Mouse (Mus musculus) intestine, postnatal 0 days (tissue): Measurements from ENCODE around the gene Sh3bp5. TPM values are rescaled to one million over a fixed set of nuclear protein-coding genes. Genes with fewer than 3 reads are reported as not detected.
A peak's percentile ranks its signal among the peaks of the same experiment; 100 is the strongest.

Experiments used
- ATAC-seq: fragments of 200-750 bp; cut with Nextera tagmentation; 2 replicates; pipeline ENCODE4 v1.8.0; 2017; ENCODE audit warnings: mild to moderate bottlenecking, moderate TSS enrichment, moderate library complexity
- H3K27ac ChIP-seq: fragments of 300-500 bp; sonication (generic); 2 replicates; pipeline ENCODE4 v1.5.1; 2014; ENCODE audit warnings: mild to moderate bottlenecking, low read depth, low read length, moderate library complexity
- H3K27me3 ChIP-seq: fragments of 300-500 bp; sonication (generic); replicated peaks from 2 replicates; pipeline ENCODE4 v1.6.1; 2014; ENCODE audit warnings: low read length, mixed read lengths; ENCODE audit not compliant: control insufficient read depth, insufficient read depth
- H3K36me3 ChIP-seq: fragments of 300-500 bp; sonication (generic); 2 replicates; pipeline ENCODE4 v1.6.1; 2014; ENCODE audit warnings: mild to moderate bottlenecking, moderate library complexity; ENCODE audit not compliant: control insufficient read depth, insufficient read depth
- H3K4me1 ChIP-seq: fragments of 300-500 bp; sonication (generic); replicated peaks from 2 replicates; pipeline ENCODE4 v1.6.1; 2014; ENCODE audit warnings: antibody characterized with exemption, low read length, mixed read lengths; ENCODE audit not compliant: control insufficient read depth, insufficient read depth
- H3K4me2 ChIP-seq: fragments of 300-500 bp; sonication (generic); replicated peaks from 2 replicates; pipeline ENCODE4 v1.6.1; 2014; ENCODE audit warnings: low read depth, mild to moderate bottlenecking, moderate library complexity
- H3K4me3 ChIP-seq: fragments of 300-500 bp; sonication (generic); 2 replicates; pipeline ENCODE4 v1.5.1; 2014; ENCODE audit warnings: low read depth, low read length
- H3K9ac ChIP-seq: fragments of 300-500 bp; sonication (generic); 2 replicates; pipeline ENCODE4 v1.6.1; 2014; ENCODE audit warnings: mild to moderate bottlenecking, low read depth, low read length
- H3K9me3 ChIP-seq: fragments of 300-500 bp; sonication (generic); 2 replicates; pipeline ENCODE4 v1.6.1; 2016; ENCODE audit warnings: mixed run types; ENCODE audit not compliant: control insufficient read depth
- CTCF ChIP-seq: sonication (generic); IDR thresholded peaks from 2 replicates; pipeline ENCODE4 v1.5.1; 2016; ENCODE audit warnings: low read depth, mild to moderate bottlenecking, control low read depth, antibody characterized with exemption, moderate library complexity
- WGBS: fragments of 180-500 bp; shearing (Covaris S2); extraction: QIAGEN DNeasy Blood & Tissue Kit; methylation state at CpG from one replicate; pipeline ENCODE4 v1.1.7; 2014; 5-methylcytosine and 5-hydroxymethylcytosine counted together
- polyA plus RNA-seq: library from polyadenylated mRNA; unstranded; fragments of >200 nt; fragmentation: Nextera tagmentation; extraction: Ambion mirVana; gene quantifications from 2 replicates; pipeline ENCODE4 v1.2.1, GENCODE M21; 2015

The Sh3bp5 gene
- polyA plus RNA-seq, 1 experiment from 2014 or later = 12.4 TPM

DNA sequence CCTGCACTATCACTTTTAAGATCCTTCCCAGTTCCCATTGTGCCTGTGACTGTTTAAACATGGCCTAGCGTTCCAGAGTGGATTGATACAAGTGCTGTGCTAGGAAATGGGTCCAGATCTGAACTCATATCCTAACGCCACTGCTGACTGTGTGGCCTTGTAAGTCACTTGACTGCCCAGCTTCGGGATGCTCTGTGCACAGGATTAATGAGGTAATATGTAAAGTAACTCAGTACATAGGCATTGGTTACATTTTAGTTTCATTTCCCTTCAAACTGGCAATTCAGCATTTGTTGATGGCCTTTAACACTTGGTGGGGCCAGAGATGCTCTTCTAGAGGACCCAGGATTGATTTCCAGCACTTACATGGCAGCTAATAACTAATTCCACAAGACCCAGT is 59.5 kb downstream of the Sh3bp5 start:
- no peaks in the 10 kb centered on the region for H3K27me3 ChIP-seq
- no peak for TF ChIP-seq CTCF
- no peak for ATAC-seq
- no peak overlapping the region for H3K27ac ChIP-seq
- peaks cover 53% of the 10 kb centered on the region for H3K36me3 ChIP-seq
- no peaks in the 10 kb centered on the region for H3K9me3 ChIP-seq
- H3K4me3 ChIP-seq = no peak overlapping the region
- no peak overlapping the region for H3K9ac ChIP-seq
- no peak overlapping the region for H3K4me2 ChIP-seq
- WGBS = 84% methylated on average over 3 of the region's 3 CpGs
- no peaks in the 10 kb centered on the region for H3K4me1 ChIP-seq

DNA sequence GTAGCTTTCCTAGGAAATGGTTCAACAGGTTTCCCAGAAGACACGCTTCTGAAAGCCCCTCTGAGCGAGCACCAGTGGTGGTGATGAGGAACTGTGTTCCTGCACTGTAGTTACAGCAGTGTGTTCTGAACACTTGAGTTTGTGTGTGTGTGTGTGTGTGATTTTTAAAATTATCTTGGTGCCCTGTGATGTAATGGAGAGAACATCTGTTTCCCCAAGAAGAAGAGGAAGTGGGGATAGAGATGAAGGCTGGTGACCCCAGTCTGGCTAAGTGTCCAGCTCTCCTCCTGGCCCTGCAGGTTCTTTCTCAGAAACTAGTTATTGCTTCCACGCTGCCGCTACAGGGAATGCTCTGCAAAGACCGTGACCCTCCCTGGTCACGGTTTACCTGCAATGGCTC is 61.5 kb downstream of the Sh3bp5 start:
- Histone ChIP-seq H3K4me3 (no peak overlapping the region), H3K9me3 (no peaks in the 10 kb centered on the region), H3K36me3 (peaks cover 69% of the 10 kb centered on the region), H3K4me1 (no peaks in the 10 kb centered on the region), H3K27me3 (no peaks in the 10 kb centered on the region), H3K9ac (no peak overlapping the region), H3K27ac (peak overlapping the region; percentile 5; the same call in 1 of the 2 replicates), H3K4me2 (no peak overlapping the region)
- WGBS = 97% methylated on average over 6 of the region's 6 CpGs
- no peak for TF ChIP-seq CTCF
- ATAC-seq = no peak

DNA sequence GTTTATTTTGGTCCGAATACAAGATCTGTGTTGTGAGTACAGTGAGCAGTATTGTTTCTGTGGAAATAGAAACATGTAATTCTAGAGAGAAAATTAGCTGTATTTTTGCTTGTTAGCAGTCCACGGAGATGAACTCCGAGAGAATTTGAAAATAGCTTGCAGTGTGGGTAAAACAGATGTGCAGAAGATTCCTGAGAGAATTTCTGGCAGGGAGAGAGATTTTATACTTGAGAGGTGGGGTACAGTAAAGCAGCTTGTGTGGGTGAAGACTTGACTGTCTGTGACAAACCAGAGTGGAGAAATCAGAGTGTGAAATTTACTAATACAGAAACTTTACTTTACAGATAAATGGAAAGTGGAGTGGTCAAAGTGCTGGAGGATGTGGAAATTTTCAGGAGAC is 66.5 kb downstream of the Sh3bp5 start:
- no peaks in the 10 kb centered on the region for H3K9me3 ChIP-seq
- WGBS = 86% methylated on average over 3 of the region's 3 CpGs
- no peak for ATAC-seq
- H3K4me2 ChIP-seq = no peak overlapping the region
- no peak overlapping the region for H3K9ac ChIP-seq
- no peaks in the 10 kb centered on the region for H3K27me3 ChIP-seq
- H3K27ac ChIP-seq = no peak overlapping the region
- no peak overlapping the region for H3K4me3 ChIP-seq
- H3K4me1 ChIP-seq = no peaks in the 10 kb centered on the region
- TF ChIP-seq CTCF = no peak
- peaks cover 72% of the 10 kb centered on the region for H3K36me3 ChIP-seq

DNA sequence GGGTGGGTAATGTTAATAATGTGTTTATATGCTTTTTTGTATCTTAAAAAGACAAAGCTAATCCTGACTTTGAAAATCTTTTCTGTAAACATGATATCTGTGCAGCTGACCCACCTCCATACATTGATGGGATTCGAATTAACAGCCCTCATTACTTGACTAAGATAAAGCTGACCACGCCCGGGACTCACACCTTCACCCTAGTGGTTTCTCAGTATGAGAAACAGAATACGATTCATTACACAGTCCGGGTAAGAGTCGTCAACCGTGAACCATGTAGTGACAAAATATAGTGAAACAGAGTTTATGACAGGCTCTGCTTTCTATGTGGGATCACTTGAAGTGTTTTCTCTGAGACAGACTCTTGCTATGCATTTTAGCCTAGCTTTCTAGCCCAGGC is 67.9 kb downstream of the Sh3bp5 start:
- ATAC-seq = no peak
- H3K27ac ChIP-seq = no peak overlapping the region
- H3K27me3 ChIP-seq = no peaks in the 10 kb centered on the region
- no peaks in the 10 kb centered on the region for H3K4me1 ChIP-seq
- H3K36me3 ChIP-seq = peaks cover 74% of the 10 kb centered on the region
- no peak for TF ChIP-seq CTCF
- H3K9me3 ChIP-seq = no peaks in the 10 kb centered on the region
- WGBS = 67% methylated on average over 7 of the region's 7 CpGs
- H3K4me2 ChIP-seq = no peak overlapping the region
- no peak overlapping the region for H3K4me3 ChIP-seq
- no peak overlapping the region for H3K9ac ChIP-seq

DNA sequence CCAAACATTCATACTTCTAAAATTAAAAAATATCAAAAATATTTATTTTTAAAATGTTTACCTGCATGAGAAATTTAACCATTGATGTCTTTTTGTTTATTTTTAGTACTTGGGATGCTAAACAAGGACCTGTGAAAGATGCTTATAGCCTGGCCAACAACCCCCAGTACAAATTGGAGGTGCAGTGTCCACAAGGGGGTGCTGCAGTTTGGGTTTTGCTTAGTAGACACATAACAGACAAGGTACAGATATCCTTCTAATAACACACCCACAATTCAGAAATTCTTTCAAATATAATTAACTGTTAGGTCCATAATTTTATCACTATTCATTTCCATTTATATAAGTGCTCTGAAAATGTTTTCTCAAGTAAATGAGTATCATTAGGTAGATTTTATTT is 70.5 kb downstream of the Sh3bp5 start:
- ATAC-seq = no peak

DNA sequence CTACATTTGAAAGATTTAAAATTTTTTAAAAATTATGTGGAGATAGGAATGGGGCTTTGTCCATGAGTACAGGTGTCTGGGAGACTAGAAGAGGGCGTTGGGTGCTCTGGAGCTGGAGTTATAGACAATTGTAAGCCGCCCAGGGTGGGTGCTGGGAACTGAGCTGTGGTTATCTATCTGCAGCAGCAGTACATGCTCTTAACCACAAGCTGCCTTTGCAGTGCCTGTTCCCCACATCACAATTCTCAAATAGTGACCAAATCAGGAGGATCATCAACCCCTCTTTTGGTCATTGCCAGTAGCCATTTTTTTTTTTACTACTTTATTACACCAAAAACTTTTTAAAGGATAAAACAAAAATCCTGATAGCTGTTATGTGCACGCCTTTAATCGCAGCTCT is 71.3 kb downstream of the Sh3bp5 start:
- no peak for ATAC-seq
- Histone ChIP-seq H3K9ac (no peak overlapping the region), H3K4me2 (no peak overlapping the region), H3K9me3 (no peaks in the 10 kb centered on the region), H3K27me3 (no peaks in the 10 kb centered on the region), H3K4me1 (no peaks in the 10 kb centered on the region), H3K27ac (no peak overlapping the region), H3K4me3 (no peak overlapping the region), H3K36me3 (peaks cover 67% of the 10 kb centered on the region)
- WGBS = 100% methylated on average over 4 of the region's 4 CpGs
- TF ChIP-seq CTCF = no peak

More for the DNA sequence above, 70.5 kb downstream of the Sh3bp5 start:
- TF ChIP-seq CTCF = peak; percentile 73
- no peak overlapping the region for H3K4me3 ChIP-seq
- no peaks in the 10 kb centered on the region for H3K9me3 ChIP-seq
- H3K9ac ChIP-seq = no peak overlapping the region
- H3K27ac ChIP-seq = no peak overlapping the region
- no peaks in the 10 kb centered on the region for H3K4me1 ChIP-seq
- H3K36me3 ChIP-seq = peaks cover 71% of the 10 kb centered on the region
- H3K4me2 ChIP-seq = no peak overlapping the region
- H3K27me3 ChIP-seq = no peaks in the 10 kb centered on the region

DNA sequence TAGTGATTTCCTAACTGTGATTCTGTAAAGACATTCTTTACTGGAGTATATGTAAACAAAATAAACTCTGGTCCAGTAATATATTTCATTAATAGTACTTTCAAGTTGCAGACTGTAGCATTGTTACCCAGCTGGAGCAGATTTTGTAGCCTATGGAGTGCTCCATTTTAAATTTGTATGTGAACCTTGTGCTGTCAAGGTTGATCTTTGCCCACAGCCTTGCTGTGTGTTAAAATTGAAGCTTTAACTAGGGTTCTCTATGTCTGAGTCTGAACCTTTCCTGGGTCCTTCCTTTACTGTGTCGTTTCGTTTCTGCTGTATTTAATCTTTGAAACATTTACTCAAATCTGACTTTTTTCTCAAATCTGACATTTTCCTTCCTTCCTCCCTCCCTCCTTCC is 73.6 kb downstream of the Sh3bp5 start:
- TF ChIP-seq CTCF = no peak
- Histone ChIP-seq H3K27ac (no peak overlapping the region), H3K9ac (no peak overlapping the region), H3K36me3 (peaks cover 62% of the 10 kb centered on the region), H3K4me3 (no peak overlapping the region), H3K4me2 (no peak overlapping the region), H3K4me1 (no peaks in the 10 kb centered on the region), H3K9me3 (no peaks in the 10 kb centered on the region), H3K27me3 (no peaks in the 10 kb centered on the region)
- ATAC-seq = no peak
- WGBS = 88% methylated on average over 2 of the region's 2 CpGs
